11 mouse cellular contexts compared by ENCODE assay signal in genomic region chr15:68342542-68342941, GRCm38 (mm10).
DNase-seq lines count a peak whose midpoint lies in the region; ATAC-seq and TF ChIP-seq lines count a peak whose summit lies in the region.
"Had no signal": no experiment of that assay in that cellular context is flagged by ENCODE, and none has a peak within 500 bp of the region (broad histone marks: within the 10 kb centered on the region; RNA-seq: fewer than 3 reads in every experiment).

No protein-coding gene starts in this region.

- no peaks in the 10 kb centered on the region for H3K27me3 ChIP-seq in heart, postnatal 0 days (ENCODE audit: control insufficient read depth, insufficient read depth, low read length)
- H3K27me3 ChIP-seq: limb, embryonic 12.5 days; megakaryocyte, embryonic 14.5 days had no signal

- H3K4me1 ChIP-seq in heart, postnatal 0 days (ENCODE audit: control insufficient read depth, insufficient read depth): peaks cover 25% of the 10 kb centered on the region
- H3K4me1 ChIP-seq: limb, embryonic 12.5 days had no signal

- 36% methylated on average over 1 of the region's 1 CpGs for WGBS in heart, postnatal 0 days

- no peaks in the 10 kb centered on the region for H3K9me3 ChIP-seq in heart, postnatal 0 days (replicated peaks; ENCODE audit: control insufficient read depth, low read length)
- H3K9me3 ChIP-seq: limb, embryonic 12.5 days; megakaryocyte, embryonic 14.5 days had no signal

- peaks cover 24% of the 10 kb centered on the region for H3K36me3 ChIP-seq in heart, postnatal 0 days (replicated peaks; ENCODE audit: control insufficient read depth, insufficient read depth, low read length)

- TF ChIP-seq CTCF in heart, postnatal 0 days (IDR thresholded peaks at IDR 0.05; ENCODE audit: low read depth): no peak

- peak; percentile 26 for DNase-seq in kidney, adult 9 months
- DNase-seq in kidney, postnatal 4 days: no peak
- DNase-seq in adrenal gland, adult 8-10 months: peak; percentile 83
- peak; percentile 90 for DNase-seq in heart, postnatal 0 days (ENCODE audit: low spot score)
- peak; percentile 20 to 22 for DNase-seq in lung, postnatal 4 days
- DNase-seq in frontal cortex, adult 2 months (ENCODE audit: extremely low spot score in 1 of 2, low spot score in 1 of 2): no peak
- DNase-seq in natural killer cell, adult 2 months (ENCODE audit: low spot score in 2 of 2): no peak
- no peak for DNase-seq in embryo, embryonic 10 days (ENCODE audit: low spot score)
- DNase-seq: cerebellum, adult 9-11 months had no signal

- no peak overlapping the region for H3K4me3 ChIP-seq in heart, postnatal 0 days (ENCODE audit: low read depth, low read length)
- H3K4me3 ChIP-seq: limb, embryonic 12.5 days; megakaryocyte, embryonic 14.5 days had no signal

- no peak overlapping the region for H3K9ac ChIP-seq in heart, postnatal 0 days (replicated peaks; ENCODE audit: low read depth, low read length)
- H3K9ac ChIP-seq: limb, embryonic 12.5 days had no signal

- peak; percentile 97 for ATAC-seq in heart, postnatal 0 days (ENCODE audit: insufficient read depth, low read depth)

- no peak overlapping the region for H3K4me2 ChIP-seq in heart, postnatal 0 days (ENCODE audit: low read depth, low read length)
- H3K4me2 ChIP-seq: limb, embryonic 12.5 days had no signal

- 0 out of 2 replicates have a peak, but pooled peaks have one; percentile 66 for TF ChIP-seq EP300 in heart, postnatal 0 days (IDR thresholded peaks at IDR 0.05; ENCODE audit: low read depth)

- peak overlapping the region; percentile 76 for H3K27ac ChIP-seq in heart, postnatal 0 days (ENCODE audit: low read depth)
- H3K27ac ChIP-seq: limb, embryonic 12.5 days had no signal

Comparison
In these comparisons a context has a peak if more than half of its experiments do, and no peak if none do; other contexts are left out.
1. DNase-seq: peak in kidney, adult 9 months (single experiment), adrenal gland, adult 8-10 months (single experiment), heart, postnatal 0 days (single experiment) and lung, postnatal 4 days (2 of 2); none in kidney, postnatal 4 days (0 of 2), frontal cortex, adult 2 months (0 of 2), natural killer cell, adult 2 months (0 of 2) and embryo, embryonic 10 days (single experiment).